Mouse (Mus musculus) small intestine, adult 2 months (tissue): ENCODE measurements around the gene Lhx8.

Source experiments
- CTCF ChIP-seq: fragments of 200-500 bp; IDR thresholded peaks from 2 replicates; pipeline ENCODE4 v1.5.1; 2012; ENCODE audit warnings: low read depth, mild to moderate bottlenecking, control low read depth, inconsistent platforms, low read length, moderate library complexity, mixed read lengths; ENCODE audit not compliant: insufficient replicate concordance, insufficient read length; ENCODE audit errors: extremely low read depth
- POLR2A ChIP-seq: fragments of 200-500 bp; IDR thresholded peaks from 2 replicates; pipeline ENCODE4 v1.6.1; 2012; ENCODE audit warnings: low read depth, mild to moderate bottlenecking, control low read depth, inconsistent platforms, low read length, moderate library complexity

DNA sequence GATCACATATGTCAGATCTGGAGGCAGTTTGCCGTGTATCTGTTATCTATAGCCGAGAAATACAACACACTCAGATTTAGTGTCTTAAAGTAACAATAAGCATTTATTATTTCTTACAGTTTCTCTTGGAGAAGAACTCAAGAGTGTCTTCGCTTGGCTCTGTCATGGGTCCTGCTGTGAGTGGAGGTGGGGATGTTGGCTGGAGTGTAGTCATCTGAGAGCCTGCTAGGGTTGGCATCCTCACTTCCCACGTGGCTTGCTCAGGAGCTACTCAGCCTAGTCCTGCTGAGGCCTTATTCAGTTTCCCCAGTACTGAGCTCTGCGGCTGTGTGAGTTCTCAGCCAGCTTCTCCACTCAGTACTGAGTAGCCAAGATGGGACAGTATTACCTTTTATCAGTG is 43.1 kb upstream of the Lhx8 start:
- no peak for TF ChIP-seq POLR2A
- TF ChIP-seq CTCF: no peak
